Mouse (Mus musculus): ENCODE measurements around the gene Gm3250. TPM values are rescaled to one million over a fixed set of nuclear protein-coding genes. Genes with fewer than 3 reads are reported as not detected.
"Not testable (repeated sequence)": the region's sequence is repeated elsewhere in the genome, so short reads cannot be mapped to it uniquely, and the experiment has no call there.

Gene Gm3250
- polyA plus RNA-seq, 1 experiment, result not detected

GRCm38 (mm10) chr10:77798921-77799508, 16.7 kb upstream of the Gm3250 start, which contains the start of gene Gm19668:
Gm19668 (minus strand) TSS chr10:77799133.
- no peak within 1 kb of the TSS for H3K27ac ChIP-seq (ENCODE audit: insufficient read depth, low read depth, low read length)
- no peaks in the 10 kb centered on the region for H3K27me3 ChIP-seq (replicated peaks; ENCODE audit: control insufficient read depth, insufficient read depth, low read length)
- WGBS, result 56% methylated on average over 8 of the region's 8 CpGs
- H3K4me1 ChIP-seq (ENCODE audit: control insufficient read depth, insufficient read depth, low read length), result no peaks in the 10 kb centered on the region
- H3K36me3 ChIP-seq (ENCODE audit: control insufficient read depth, insufficient read depth, low read length), result no peaks in the 10 kb centered on the region
- TF ChIP-seq POLR2A (IDR thresholded peaks at IDR 0.05; ENCODE audit: low read depth, low read length), result no peak
- TF ChIP-seq CTCF (conservative IDR thresholded peaks at IDR 0.05; ENCODE audit: insufficient read depth, insufficient read length, low read depth, low read length), result no peak
- no peak for DNase-seq
- H3K4me3 ChIP-seq (ENCODE audit: insufficient read depth, low read depth, low read length), result no peak within 1 kb of the TSS

GRCm38 (mm10) chr10:77798164-77798920, 16.0 kb upstream of the Gm3250 start:
- not testable (repeated sequence) for DNase-seq
- 70% methylated on average over 3 of the region's 3 CpGs for WGBS

GRCm38 (mm10) chr10:77797677-77798076, 15.3 kb upstream of the Gm3250 start:
- H3K4me1 ChIP-seq (ENCODE audit: control insufficient read depth, insufficient read depth, low read length), result no peaks in the 10 kb centered on the region
- no peak overlapping the region for H3K4me3 ChIP-seq (ENCODE audit: insufficient read depth, low read depth, low read length)
- no peak for TF ChIP-seq CTCF (conservative IDR thresholded peaks at IDR 0.05; ENCODE audit: insufficient read depth, insufficient read length, low read depth, low read length)
- TF ChIP-seq POLR2A (IDR thresholded peaks at IDR 0.05; ENCODE audit: low read depth, low read length), result no peak
- WGBS, result 33% methylated on average over 3 of the region's 3 CpGs
- no peak for DNase-seq
- no peaks in the 10 kb centered on the region for H3K27me3 ChIP-seq (replicated peaks; ENCODE audit: control insufficient read depth, insufficient read depth, low read length)
- H3K36me3 ChIP-seq (ENCODE audit: control insufficient read depth, insufficient read depth, low read length), result no peaks in the 10 kb centered on the region
- H3K27ac ChIP-seq (ENCODE audit: insufficient read depth, low read depth, low read length), result no peak overlapping the region

More at GRCm38 (mm10) chr10:77798164-77798920, 16.0 kb upstream of the Gm3250 start:
- not testable (repeated sequence) for H3K36me3 ChIP-seq (ENCODE audit: control insufficient read depth, insufficient read depth, low read length); H3K4me1 ChIP-seq (ENCODE audit: control insufficient read depth, insufficient read depth, low read length); H3K4me3 ChIP-seq (ENCODE audit: insufficient read depth, low read depth, low read length); H3K27me3 ChIP-seq (replicated peaks; ENCODE audit: control insufficient read depth, insufficient read depth, low read length); H3K27ac ChIP-seq (ENCODE audit: insufficient read depth, low read depth, low read length)

DNA sequence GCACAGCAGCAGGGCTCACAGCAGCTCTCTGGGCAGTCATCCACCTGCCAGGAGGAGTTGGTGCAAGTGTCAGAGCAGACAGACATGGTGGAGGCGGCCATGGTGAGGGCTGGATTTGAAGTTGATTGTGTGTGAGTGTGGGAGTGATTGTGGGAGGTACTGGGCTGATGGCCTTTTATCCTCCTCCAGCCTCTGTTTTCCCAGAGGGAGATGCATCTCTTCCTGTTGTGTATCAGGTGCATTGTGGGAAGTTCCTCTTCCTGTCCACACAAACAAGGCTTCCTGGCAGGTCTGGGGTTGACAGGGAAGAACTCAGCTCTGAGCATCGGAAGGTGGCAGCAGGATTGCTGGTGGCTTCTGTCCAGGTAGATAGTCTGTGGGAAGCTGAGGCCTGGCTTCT, 12.6 kb upstream of the Gm3250 start, which contains the start of gene Gm9639:
Gm9639 (minus strand) TSS at position 101 of the 400 bp plus-strand sequence.
- Histone ChIP-seq H3K4me1 (ENCODE audit: control insufficient read depth, insufficient read depth, low read length) (no peaks in the 10 kb centered on the region), H3K36me3 (ENCODE audit: control insufficient read depth, insufficient read depth, low read length) (no peaks in the 10 kb centered on the region), H3K4me3 (ENCODE audit: insufficient read depth, low read depth, low read length) (no peak within 1 kb of the TSS), H3K27me3 (replicated peaks; ENCODE audit: control insufficient read depth, insufficient read depth, low read length) (no peaks in the 10 kb centered on the region), H3K27ac (ENCODE audit: insufficient read depth, low read depth, low read length) (no peak within 1 kb of the TSS)
- WGBS, result 36% methylated on average over 2 of the region's 2 CpGs
- no peak for DNase-seq
- no peak for TF ChIP-seq CTCF (conservative IDR thresholded peaks at IDR 0.05; ENCODE audit: insufficient read depth, insufficient read length, low read depth, low read length)
- TF ChIP-seq POLR2A (IDR thresholded peaks at IDR 0.05; ENCODE audit: low read depth, low read length), result no peak

DNA sequence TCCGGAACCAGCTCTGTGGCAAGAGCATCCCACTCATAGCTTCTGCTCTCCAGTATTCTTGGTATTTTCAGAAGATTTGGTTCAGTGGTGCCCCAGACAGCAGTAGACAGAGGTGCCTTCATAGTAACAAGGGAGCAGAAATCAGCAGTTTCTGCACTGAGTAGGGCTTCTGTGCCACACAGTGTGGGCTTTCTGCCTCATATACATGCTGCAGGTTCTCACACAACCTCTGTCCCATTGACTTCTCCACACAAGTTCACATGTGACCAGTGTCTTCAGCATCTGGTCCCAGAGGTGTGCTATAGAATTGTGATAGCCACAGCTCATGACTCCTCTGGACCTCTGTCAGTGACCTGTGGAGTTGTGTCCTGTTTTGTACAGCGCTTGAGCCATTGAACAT, 6.3 kb upstream of the Gm3250 start:
- no peak for TF ChIP-seq CTCF (conservative IDR thresholded peaks at IDR 0.05; ENCODE audit: insufficient read depth, insufficient read length, low read depth, low read length)
- TF ChIP-seq POLR2A (IDR thresholded peaks at IDR 0.05; ENCODE audit: low read depth, low read length), result no peak

DNA sequence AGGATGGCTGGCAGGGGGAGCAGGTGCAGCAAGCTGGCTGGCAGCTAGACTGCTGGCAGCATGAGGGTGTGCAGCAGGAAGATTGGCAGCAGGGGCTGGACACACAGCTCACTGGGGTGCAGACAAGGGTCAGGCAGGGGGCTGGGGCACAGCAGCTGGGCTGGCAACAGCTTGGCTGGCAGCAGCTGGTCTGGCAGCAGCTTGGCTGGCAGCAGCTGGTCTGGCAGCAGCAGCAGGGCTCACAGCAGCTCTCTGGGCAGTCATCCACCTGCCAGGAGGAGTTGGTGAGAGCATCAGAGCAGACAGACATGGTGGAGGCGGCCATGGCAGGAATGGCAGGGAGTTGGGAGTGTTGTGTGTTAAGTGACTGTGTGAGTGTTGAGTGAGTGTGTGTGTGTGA, 5.5 kb upstream of the Gm3250 start, which contains the start of gene Gm7137:
Gm7137 (minus strand) TSS at position 325 of the 400 bp plus-strand sequence.
- DNase-seq; H3K4me1 ChIP-seq (ENCODE audit: control insufficient read depth, insufficient read depth, low read length); H3K27ac ChIP-seq (ENCODE audit: insufficient read depth, low read depth, low read length); H3K27me3 ChIP-seq (replicated peaks; ENCODE audit: control insufficient read depth, insufficient read depth, low read length); H3K36me3 ChIP-seq (ENCODE audit: control insufficient read depth, insufficient read depth, low read length); H3K4me3 ChIP-seq (ENCODE audit: insufficient read depth, low read depth, low read length): not testable (repeated sequence)
- WGBS, result 70% methylated on average over 1 of the region's 1 CpGs

More for the DNA sequence above, 6.3 kb upstream of the Gm3250 start:
- H3K36me3 ChIP-seq (ENCODE audit: control insufficient read depth, insufficient read depth, low read length), result no peaks in the 10 kb centered on the region
- H3K27ac ChIP-seq (ENCODE audit: insufficient read depth, low read depth, low read length), result no peak overlapping the region
- no peak for DNase-seq
- H3K27me3 ChIP-seq (replicated peaks; ENCODE audit: control insufficient read depth, insufficient read depth, low read length), result no peaks in the 10 kb centered on the region
- H3K4me1 ChIP-seq (ENCODE audit: control insufficient read depth, insufficient read depth, low read length), result no peaks in the 10 kb centered on the region
- WGBS, result 44% methylated on average over 2 of the region's 2 CpGs
- H3K4me3 ChIP-seq (ENCODE audit: insufficient read depth, low read depth, low read length), result no peak overlapping the region

GRCm38 (mm10) chr10:77783396-77783795, 1.1 kb upstream of the Gm3250 start:
- H3K36me3 ChIP-seq (ENCODE audit: control insufficient read depth, insufficient read depth, low read length); H3K4me3 ChIP-seq (ENCODE audit: insufficient read depth, low read depth, low read length); H3K4me1 ChIP-seq (ENCODE audit: control insufficient read depth, insufficient read depth, low read length); H3K27ac ChIP-seq (ENCODE audit: insufficient read depth, low read depth, low read length); DNase-seq; H3K27me3 ChIP-seq (replicated peaks; ENCODE audit: control insufficient read depth, insufficient read depth, low read length): not testable (repeated sequence)
- WGBS, result 82% methylated on average over 2 of the region's 3 CpGs

DNA sequence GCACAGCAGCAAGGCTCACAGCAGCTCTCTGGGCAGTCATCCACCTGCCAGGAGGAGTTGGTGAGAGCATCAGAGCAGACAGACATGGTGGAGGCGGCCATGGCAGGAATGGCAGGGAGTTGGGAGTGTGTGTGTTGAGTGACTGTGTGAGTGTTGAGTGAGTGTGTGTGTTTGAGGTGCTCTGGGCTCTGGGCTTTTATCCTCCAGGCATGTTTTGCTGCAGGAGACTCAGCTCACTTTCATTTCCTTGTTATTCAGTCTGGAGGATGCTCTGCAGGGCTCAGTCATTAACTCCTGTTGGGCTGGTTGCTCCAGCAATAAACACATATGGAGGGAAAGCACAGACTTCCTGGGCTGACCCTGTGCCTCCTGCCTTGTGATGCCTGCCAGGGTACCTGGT, 5.5 kb downstream of the Gm3250 start, which contains the start of gene Gm7138:
Gm7138 (minus strand) TSS at position 101 of the 400 bp plus-strand sequence.
- H3K4me3 ChIP-seq (ENCODE audit: insufficient read depth, low read depth, low read length); H3K27ac ChIP-seq (ENCODE audit: insufficient read depth, low read depth, low read length); H3K4me1 ChIP-seq (ENCODE audit: control insufficient read depth, insufficient read depth, low read length); H3K27me3 ChIP-seq (replicated peaks; ENCODE audit: control insufficient read depth, insufficient read depth, low read length); H3K36me3 ChIP-seq (ENCODE audit: control insufficient read depth, insufficient read depth, low read length); DNase-seq: not testable (repeated sequence)
- WGBS, result 69% methylated on average over 1 of the region's 1 CpGs

DNA sequence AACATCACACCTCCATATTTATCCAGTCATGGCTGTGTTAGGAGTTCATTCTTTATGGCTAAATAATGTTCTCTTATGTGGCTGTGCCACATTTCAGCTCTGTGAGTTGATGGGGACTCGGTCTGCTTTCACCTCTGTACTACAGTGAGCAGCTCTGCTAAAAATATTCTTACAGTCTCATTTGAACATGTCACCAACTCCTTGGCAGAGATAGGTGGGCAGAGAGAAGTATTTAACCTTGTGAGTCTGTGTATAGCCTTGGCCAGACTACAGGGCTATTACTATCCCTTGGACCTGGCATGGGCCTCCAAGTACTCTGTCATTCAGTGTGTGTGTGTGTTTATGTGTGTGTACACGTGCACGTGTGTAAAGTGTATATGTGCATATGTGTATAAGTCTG, 10.2 kb downstream of the Gm3250 start:
- not testable (repeated sequence) for DNase-seq; H3K4me3 ChIP-seq (ENCODE audit: insufficient read depth, low read depth, low read length); H3K27me3 ChIP-seq (replicated peaks; ENCODE audit: control insufficient read depth, insufficient read depth, low read length); H3K36me3 ChIP-seq (ENCODE audit: control insufficient read depth, insufficient read depth, low read length); H3K4me1 ChIP-seq (ENCODE audit: control insufficient read depth, insufficient read depth, low read length); H3K27ac ChIP-seq (ENCODE audit: insufficient read depth, low read depth, low read length)
- 93% methylated on average over 3 of the region's 3 CpGs for WGBS

- H3K4me3 ChIP-seq (ENCODE audit: insufficient read depth, low read depth, low read length); H3K27ac ChIP-seq (ENCODE audit: insufficient read depth, low read depth, low read length); H3K27me3 ChIP-seq (replicated peaks; ENCODE audit: control insufficient read depth, insufficient read depth, low read length); DNase-seq; H3K4me1 ChIP-seq (ENCODE audit: control insufficient read depth, insufficient read depth, low read length); H3K36me3 ChIP-seq (ENCODE audit: control insufficient read depth, insufficient read depth, low read length): not testable (repeated sequence)
- 50% methylated on average over 1 of the region's 1 CpGs for WGBS
These were observed 11.1 kb downstream of the Gm3250 start, which contains the start of gene Gm3238 for GRCm38 (mm10) chr10:77771225-77771624. Gm3238 (minus strand) TSS chr10:77771325.
